Mouse (Mus musculus) small intestine, adult 10 weeks (tissue): ENCODE results near the gene Apod. TPM values are rescaled to one million over a fixed set of nuclear protein-coding genes. Genes with fewer than 3 reads are reported as not detected.

Experiments used
- polyA plus RNA-seq: library from polyadenylated mRNA; stranded (reverse); fragments of 350-450 nt; fragmentation: Illumina TruSeq; extraction: RNeasy Lipid Tissue Mini Kit (QIAGEN cat#74804); gene quantifications from one replicate; pipeline ENCODE4 v1.2.3, GENCODE M21; 2014; ENCODE audit warnings: low replicate concordance

Gene Apod
- polyA plus RNA-seq, result 2.3 TPM

DNA sequence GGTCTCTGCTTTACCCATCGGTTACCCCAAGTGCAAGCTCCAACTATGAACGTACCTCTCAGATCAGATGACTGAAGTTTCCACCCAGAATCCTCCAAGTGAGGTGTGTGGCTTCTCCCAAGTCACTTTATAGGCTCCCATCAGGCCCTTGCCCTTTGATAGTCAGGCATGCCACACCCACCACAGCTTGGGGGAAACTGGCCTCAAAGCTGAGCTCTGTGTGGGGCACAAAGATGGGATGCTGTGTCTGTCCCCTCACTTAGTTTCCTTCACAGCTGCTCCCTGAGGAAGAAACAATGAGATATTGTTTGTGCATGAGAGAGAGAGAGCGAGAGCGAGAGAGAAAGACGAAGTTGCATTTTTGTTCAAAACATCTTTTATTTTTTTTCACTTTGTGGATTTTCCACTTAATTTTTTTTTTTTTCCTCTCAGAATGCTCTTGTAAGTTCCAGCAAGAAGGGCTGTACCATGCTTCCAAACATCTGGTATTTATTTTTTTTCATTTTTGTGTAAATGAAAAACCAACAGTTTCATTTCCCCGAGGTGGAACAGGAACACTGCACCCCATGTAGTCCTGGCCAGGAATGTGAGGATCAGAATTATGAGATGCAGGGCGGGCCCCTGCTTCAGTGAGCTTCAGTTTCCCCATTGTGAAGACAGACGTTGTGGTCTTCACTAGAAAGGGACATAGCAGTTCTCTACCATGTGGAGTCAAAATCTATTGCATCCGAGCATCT is at the start of gene Apod:
Gene Apod, minus strand, starts transcription at position 312 of the 737 bp plus-strand sequence.

DNA sequence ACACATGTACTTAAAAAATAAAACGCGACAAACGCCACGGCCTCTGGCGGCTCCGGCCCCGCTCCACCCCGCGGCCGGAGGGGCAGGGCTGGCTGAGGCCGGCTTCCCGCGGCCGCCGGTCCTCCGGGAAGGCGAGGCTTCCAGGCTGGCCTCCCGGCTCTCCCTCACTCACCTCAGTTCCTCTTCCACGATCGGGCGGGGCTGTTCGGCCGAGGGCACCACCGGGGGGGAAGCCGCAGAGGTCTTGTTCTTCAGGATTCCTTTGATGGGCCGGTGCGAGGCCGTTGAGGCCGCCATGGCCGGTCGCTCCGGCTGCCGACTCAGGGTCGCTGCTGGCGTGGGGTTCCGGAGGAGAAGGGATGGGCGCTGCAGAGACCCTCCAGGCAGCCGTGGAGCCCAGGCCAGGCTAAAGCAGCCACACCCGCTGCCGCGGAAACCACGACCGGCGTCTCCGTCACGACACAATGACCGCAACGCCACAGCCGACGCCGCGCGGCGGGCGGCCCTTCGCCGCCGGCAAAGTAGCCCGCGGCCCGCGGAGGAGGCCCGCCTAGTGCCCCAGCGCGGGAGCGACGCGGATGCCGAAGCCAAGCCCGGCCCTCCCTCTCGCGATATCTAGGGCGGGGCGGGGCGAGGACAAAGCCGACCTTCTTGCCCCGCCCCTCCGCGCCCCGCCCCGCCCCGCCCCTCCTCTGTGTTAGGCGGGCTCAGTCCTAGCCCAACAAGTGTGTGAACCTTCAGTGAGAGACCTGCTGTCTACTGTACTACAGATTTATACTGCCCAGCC is 39.7 kb downstream of the Apod start, which contains the start of gene Ppp1r2:
Gene Ppp1r2, minus strand, starts transcription at position 604 of the 787 bp plus-strand sequence.

Other genes starting within 250 kb of the Apod start
- gene Xxylt1, start 233.4 kb downstream of the Apod start, polyA plus RNA-seq, result 14.4 TPM
- gene Acap2, start 113.6 kb downstream of the Apod start, polyA plus RNA-seq, result 67.5 TPM
- 185 TPM for gene Ppp1r2, start 39.5 kb downstream of the Apod start, polyA plus RNA-seq
- gene Bdh1, start 107.5 kb upstream of the Apod start, polyA plus RNA-seq, result 23.9 TPM